Mouse (Mus musculus) gastrocnemius, postnatal 25 days (tissue): Measurements from ENCODE around the gene Olfml2b. TPM values are rescaled to one million over a fixed set of nuclear protein-coding genes. Genes with fewer than 3 reads are reported as not detected.

Experiments
- DNase-seq: peaks from one replicate; pipeline ENCODE4 v3.0.0; 2022
- total RNA-seq, 2 experiments: library from RNA; stranded (reverse); gene quantifications; 1 replicate in 1 of 2; 2 replicates in 1 of 2; pipeline ENCODE4 v1.2.3; 2021

Gene Olfml2b
- total RNA-seq, 2 experiments from 2014 or later, result 8.0 to 12.4 TPM

- no peak for DNase-seq
Measured at GRCm38 (mm10) chr1:170695326-170695725, 51.0 kb downstream of the Olfml2b start.

- no peak for DNase-seq
Measured at GRCm38 (mm10) chr1:170696996-170697395, 52.7 kb downstream of the Olfml2b start.

DNA sequence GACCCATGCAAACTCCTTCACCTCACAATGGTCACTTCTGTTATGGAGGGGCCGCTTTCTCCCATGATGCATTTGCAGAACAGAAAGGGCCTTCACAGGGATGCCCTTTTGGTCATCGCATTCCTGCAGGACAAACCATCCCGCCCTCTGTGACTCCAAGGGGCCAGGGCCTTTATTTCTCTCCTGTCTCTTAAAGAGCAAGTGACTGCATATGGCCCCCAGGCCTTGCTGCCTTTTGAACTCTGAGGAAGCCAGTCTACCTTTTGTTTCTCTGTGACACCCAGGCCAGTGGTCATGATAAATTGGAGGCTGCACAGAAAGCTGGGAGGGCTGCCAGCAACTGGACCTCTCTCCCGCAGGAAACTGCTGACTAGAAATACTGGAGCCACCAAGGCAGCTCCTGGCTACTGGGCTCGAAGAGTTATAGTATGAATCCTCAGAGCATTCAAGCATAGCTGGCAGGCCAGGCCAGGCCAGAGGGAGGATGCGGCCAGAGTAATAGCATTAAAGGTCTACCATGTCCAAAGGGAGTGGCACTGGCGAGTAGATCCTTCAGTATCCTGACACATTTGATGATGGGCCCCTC is 53.5 kb downstream of the Olfml2b start:
- no peak for DNase-seq

DNA sequence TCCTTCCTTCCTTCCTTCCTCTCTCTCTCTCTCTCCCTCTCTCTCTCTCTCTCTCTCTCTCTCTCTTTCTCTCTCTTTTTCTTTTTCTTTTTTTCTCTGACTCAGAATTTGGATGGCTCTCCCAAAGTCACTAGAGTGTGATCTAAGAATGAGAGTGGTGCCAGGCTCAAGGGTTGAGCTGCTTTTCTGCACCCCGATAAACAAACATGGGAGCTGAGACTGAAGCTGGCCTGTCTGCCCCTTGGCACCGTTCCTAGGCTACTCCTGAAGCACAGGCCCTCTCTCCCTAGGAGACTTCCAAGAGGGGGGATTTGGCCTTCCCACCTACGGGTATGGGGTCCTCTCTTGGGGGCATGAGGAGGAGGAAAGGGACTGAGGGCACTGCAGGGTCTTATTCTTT is 54.4 kb downstream of the Olfml2b start:
- DNase-seq, result no peak

- DNase-seq, result peak; percentile 24
Measured at GRCm38 (mm10) chr1:170699553-170699952, 55.2 kb downstream of the Olfml2b start.

GRCm38 (mm10) chr1:170700496-170701027 is 56.2 kb downstream of the Olfml2b start:
- DNase-seq, result no peak

GRCm38 (mm10) chr1:170701178-170701577 is 56.8 kb downstream of the Olfml2b start:
- no peak for DNase-seq

GRCm38 (mm10) chr1:170701582-170701981 is 57.2 kb downstream of the Olfml2b start:
- DNase-seq, result no peak

GRCm38 (mm10) chr1:170702263-170702662 is 57.9 kb downstream of the Olfml2b start:
- DNase-seq, result no peak

- no peak for DNase-seq
Measured at GRCm38 (mm10) chr1:170702958-170703357, 58.6 kb downstream of the Olfml2b start.

GRCm38 (mm10) chr1:170704103-170704502 is 59.8 kb downstream of the Olfml2b start:
- no peak for DNase-seq

- DNase-seq, result no peak
Measured at GRCm38 (mm10) chr1:170704911-170705594, 60.7 kb downstream of the Olfml2b start.

- DNase-seq, result no peak
Measured at GRCm38 (mm10) chr1:170706046-170706445, 61.7 kb downstream of the Olfml2b start.

GRCm38 (mm10) chr1:170709034-170709433 is 64.7 kb downstream of the Olfml2b start:
- DNase-seq, result no peak

DNA sequence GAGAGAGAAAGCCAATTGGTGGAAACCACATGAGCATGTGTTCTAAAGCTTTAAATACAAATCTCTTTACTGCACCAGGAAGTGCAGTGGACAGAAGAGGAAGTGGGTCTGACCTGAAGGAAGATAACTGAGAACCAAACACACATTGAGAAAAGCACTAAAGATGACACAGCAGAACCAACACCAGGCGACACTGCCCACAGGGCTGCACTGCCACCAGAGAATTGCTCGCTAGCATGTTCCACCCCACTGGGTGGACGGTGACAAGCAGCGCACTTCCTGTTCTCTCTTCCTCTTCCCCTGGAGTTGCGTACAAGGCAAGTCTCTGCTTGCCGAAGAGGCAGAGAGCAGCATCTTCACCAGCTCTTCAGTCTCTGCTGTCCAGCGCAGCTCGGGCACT is 65.1 kb downstream of the Olfml2b start:
- peak; percentile 46 for DNase-seq

DNA sequence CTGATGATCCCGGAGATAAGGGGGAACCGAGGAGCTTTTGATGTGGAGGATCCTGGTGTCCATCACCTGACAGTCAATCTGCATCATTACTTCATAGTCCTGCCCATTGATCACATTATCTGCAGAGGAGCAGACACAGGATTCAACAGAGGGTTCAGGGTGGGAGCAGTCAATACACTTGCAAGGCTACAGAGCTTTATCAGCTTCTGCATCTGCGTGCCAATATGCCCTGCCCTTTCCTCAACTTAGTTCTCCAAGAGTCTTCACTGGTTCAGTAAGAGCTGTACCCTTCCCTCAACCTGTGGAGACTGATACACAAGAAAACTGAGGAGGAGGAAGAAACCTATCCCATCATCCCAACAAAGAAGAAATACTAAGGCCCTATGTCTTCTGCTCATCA is 65.6 kb downstream of the Olfml2b start:
- no peak for DNase-seq

DNA sequence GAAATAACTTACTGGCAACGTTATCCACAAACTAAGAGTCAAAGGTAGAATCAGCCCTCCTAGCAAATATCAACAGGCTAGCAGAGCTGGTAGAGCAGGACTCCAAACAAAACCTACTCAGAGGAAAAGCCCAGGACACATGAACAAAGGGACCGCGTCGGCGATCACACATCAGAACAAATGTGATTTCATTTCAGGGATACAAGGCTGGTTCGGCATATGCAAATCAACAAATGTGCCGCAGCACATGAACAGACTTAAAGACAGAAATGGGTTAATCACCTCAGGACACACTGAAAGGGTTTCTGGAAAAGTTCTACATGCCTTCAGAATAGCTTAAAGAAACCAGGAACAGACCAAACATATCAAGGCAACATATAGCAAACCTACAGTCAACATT is 67.4 kb downstream of the Olfml2b start:
- DNase-seq, result no peak

GRCm38 (mm10) chr1:170717241-170717828 is 73.0 kb downstream of the Olfml2b start:
- no peak for DNase-seq

DNA sequence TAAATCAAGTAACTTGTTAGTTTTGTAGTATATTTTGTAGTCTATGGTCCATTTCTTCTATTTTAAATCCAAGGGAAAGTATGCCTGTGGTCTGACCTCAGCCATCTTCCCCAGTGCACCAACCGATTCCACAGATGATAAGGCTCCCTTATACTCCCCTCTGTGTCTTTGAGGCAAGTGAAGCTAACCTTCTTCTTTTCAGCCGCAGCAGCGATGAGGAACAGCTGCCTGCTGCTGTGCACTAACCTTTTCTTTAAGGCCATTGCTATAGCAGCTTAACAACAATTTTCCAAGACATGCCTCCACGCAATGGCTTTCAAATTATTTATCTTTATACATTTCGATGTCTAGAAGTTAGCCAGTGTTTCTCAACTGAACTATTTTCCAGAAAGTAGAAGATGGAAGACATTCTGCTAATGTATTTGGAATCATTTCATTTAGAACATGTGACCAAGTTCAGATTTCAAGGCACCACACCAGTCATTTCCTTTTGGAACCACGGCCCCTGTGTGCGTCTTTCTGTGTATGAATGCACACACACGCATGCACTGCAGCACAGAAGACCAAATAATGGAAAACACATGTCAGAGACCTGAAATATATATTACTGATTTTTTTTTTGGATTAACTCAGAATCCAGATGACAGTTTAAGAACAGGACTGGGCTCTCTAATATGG is 73.9 kb downstream of the Olfml2b start:
- DNase-seq, result no peak

DNA sequence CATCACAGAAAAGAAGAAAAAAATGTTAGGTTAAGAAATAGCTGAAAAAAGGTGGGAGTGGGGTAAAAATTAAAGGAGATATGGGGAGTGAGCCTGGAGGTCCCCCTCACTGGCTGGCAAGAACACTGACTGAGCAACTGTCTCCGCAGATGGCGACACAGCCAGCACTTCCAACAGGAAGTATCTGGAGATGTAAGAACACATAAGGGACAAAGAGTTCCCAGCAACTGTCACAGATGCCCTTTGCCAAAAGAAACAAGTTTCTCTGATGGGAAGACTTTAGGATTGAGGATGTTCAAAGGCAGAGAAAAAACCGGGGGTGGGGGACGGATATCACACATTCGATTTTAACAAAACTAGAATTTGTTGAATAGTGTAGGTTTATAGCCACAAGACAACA is 77.2 kb downstream of the Olfml2b start:
- no peak for DNase-seq

DNA sequence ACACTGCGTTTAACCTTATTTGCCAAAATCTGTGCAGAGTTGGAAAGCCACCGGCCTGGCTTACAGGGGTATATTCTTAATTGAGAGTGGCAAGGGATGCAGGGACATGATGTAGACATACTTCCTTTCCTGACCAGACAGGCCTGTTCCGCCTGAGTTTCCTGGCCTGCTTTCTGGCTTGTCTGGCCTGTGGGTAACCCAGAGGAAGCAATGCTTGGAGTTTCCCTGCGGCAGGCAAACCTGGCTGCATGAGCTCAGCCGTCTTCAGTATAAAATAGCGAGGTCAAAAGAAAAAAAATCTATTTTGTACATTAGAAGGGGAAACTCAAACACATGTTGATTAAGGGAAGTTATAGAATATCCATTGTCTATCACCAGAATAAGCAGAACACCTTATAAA is 84.2 kb downstream of the Olfml2b start:
- no peak for DNase-seq

DNA sequence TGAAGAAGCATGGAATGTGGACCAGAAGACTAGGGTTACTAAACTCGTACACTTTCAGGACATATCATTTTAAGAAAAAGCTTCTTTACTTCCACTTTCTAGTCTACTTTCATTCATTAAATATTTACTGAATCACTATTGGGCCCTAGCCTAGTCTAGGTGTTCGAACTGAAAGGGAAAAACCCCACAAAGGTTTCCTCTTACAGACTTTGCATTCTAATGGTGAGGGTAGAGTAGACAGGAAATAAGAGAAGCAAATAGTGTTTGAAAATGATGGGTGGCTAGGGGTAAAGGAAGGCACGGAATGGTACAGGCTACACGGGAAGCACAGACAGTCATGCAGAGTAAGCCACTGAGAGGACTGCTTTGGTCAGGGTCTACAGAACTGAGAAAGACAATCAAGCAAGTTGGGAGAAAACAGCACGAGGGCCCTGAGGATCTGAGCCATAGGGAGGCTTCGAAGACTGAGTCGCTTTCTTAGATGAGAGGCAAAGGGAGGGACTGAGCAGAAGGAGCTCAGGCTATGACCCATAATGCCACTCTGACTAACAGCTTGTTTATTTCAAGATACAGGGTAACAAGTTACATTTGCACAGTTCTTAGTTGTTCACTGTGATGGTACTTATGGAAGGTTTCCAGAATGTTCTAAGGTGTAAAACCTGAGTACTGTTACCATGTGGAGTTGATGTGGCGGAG is 85.1 kb downstream of the Olfml2b start:
- DNase-seq, result no peak
